In the genomic region with DNA sequence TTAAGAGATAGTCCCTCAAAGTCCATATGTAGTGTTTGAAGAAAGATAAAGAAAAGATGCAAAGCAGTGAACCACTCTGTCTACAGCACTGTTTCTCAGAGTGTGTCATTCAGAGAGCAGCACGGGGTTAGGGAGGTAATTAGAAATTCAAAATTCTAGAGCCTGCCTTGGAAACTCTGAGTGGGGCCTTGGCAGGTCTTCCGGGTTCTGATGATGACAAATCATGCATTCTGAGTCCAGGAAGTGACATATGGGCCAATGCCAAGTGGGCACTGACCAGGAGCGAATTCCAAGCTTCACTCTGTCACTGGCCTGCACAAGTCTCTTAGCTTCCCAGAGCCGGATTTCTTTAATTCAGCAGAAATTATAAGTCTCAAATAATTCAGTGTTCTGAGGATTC, we compare ENCODE assay signal across 9 mouse cellular contexts. TPM values are rescaled to one million over a fixed set of nuclear protein-coding genes. Genes with fewer than 3 reads are reported as not detected.
DNase-seq lines count a peak whose midpoint lies in the region; ATAC-seq and TF ChIP-seq lines count a peak whose summit lies in the region.
"Had no signal": no experiment of that assay in that cellular context is flagged by ENCODE, and none has a peak within 500 bp of the region (broad histone marks: within the 10 kb centered on the region; RNA-seq: fewer than 3 reads in every experiment).

No protein-coding gene starts in this region.

- H3K4me3 ChIP-seq in gastrocnemius, adult 2 months, result no peak overlapping the region

- DNase-seq in gastrocnemius, adult 2 months, result peak; percentile 62
- DNase-seq in gastrocnemius, postnatal 25 days, result no peak
- peak; percentile 57 to 59 for DNase-seq in right cerebral cortex, postnatal 10 days (ENCODE audit: low spot score in 2 of 2)
- no peak for DNase-seq in right cerebral cortex, postnatal 36 days (ENCODE audit: low spot score in 2 of 2)
- DNase-seq in gastrocnemius, postnatal 14 days, result peak; percentile 37
- DNase-seq in skeletal muscle tissue, adult 2 months (ENCODE audit: low read depth, low spot score), result peak; percentile 32
- DNase-seq: midbrain, embryonic 14.5 days had no signal

- ATAC-seq in megakaryocyte-erythroid progenitor cell, adult 5-6 weeks (replicated peaks; ENCODE audit: low FRiP score, low TSS enrichment, poor library complexity, severe bottlenecking), result no peak
- no peak for ATAC-seq in erythroblast, adult 5-6 weeks (replicated peaks; ENCODE audit: low FRiP score, poor library complexity, severe bottlenecking)

- intact Hi-C loops in gastrocnemius, adult 2 months (cut with DNase I), result no loop called here
- intact Hi-C loops in gastrocnemius, postnatal 14 days (cut with DNase I; ENCODE audit: low total_unique reads), result no loop called here

- peak overlapping the region; percentile 44 for H3K27ac ChIP-seq in gastrocnemius, adult 2 months

- no peak for TF ChIP-seq CTCF in gastrocnemius, adult 2 months (IDR thresholded peaks at IDR 0.05)

RNA-seq across cellular contexts. Expression of gene Tom1l2, which starts 6.2 kb away (rescaled TPM):
- total RNA-seq in gastrocnemius, adult 2 months (2021), result 10 to 100 TPM; 63.7 to 63.9 TPM
- total RNA-seq in gastrocnemius, postnatal 25 days (2021), result 10 to 100 TPM; 45.8 to 54.3 TPM
- total RNA-seq in gastrocnemius, postnatal 14 days (2021), result 10 to 100 TPM; 42.1 to 50.2 TPM
- total RNA-seq in megakaryocyte-erythroid progenitor cell, adult 5-6 weeks (2014; fragmentation: Nextera tagmentation), result 15.9 and 19.0 TPM in 2 replicates
- 3.9 and 5.3 TPM in 2 replicates for total RNA-seq in megakaryocyte-erythroid progenitor cell, adult 5-6 weeks (2017)
- total RNA-seq in erythroblast, adult 5-6 weeks (2015; ENCODE audit: low replicate concordance), result 2.7 and 4.8 TPM in 2 replicates
- 2.0 and 9.2 TPM in 2 replicates for total RNA-seq in erythroblast, adult 5-6 weeks (2017; ENCODE audit: low replicate concordance)

RNA-seq across cellular contexts. Expression of gene Drc3, which starts 6.6 kb away (rescaled TPM):
- 1 to 10 TPM in 1 of 2 experiments, under 1 TPM in 1; 0.87 to 1.0 TPM for total RNA-seq in gastrocnemius, adult 2 months (2021)
- total RNA-seq in gastrocnemius, postnatal 25 days (2021), result under 1 TPM; 0.59 to 0.86 TPM
- under 1 TPM; 0.86 TPM for total RNA-seq in gastrocnemius, postnatal 14 days (2021)
- total RNA-seq in megakaryocyte-erythroid progenitor cell, adult 5-6 weeks (2014; fragmentation: Nextera tagmentation), result 0.68 TPM in 1 of 2 replicates, not detected in the other
- total RNA-seq in megakaryocyte-erythroid progenitor cell, adult 5-6 weeks (2017), result 0.19 and 0.66 TPM in 2 replicates
- 1.3 TPM in 1 of 2 replicates, not detected in the other for total RNA-seq in erythroblast, adult 5-6 weeks (2015; ENCODE audit: low replicate concordance)
- total RNA-seq in erythroblast, adult 5-6 weeks (2017; ENCODE audit: low replicate concordance), result not detected in 2 replicates

Comparison
In these comparisons a context has a peak if more than half of its experiments do, and no peak if none do; other contexts are left out.
1. DNase-seq: peak in gastrocnemius, adult 2 months (single experiment), right cerebral cortex, postnatal 10 days (2 of 2), gastrocnemius, postnatal 14 days (single experiment) and skeletal muscle tissue, adult 2 months (single experiment); none in gastrocnemius, postnatal 25 days (single experiment) and right cerebral cortex, postnatal 36 days (0 of 2).